Mouse (Mus musculus): ENCODE measurements around the gene Susd4. TPM values are rescaled to one million over a fixed set of nuclear protein-coding genes. Genes with fewer than 3 reads are reported as not detected.

The Susd4 gene
- polyA plus RNA-seq, 1 experiment from 2014 or later: 4.6 TPM

- H3K9me3 ChIP-seq (ENCODE audit: control insufficient read depth): no peaks in the 10 kb centered on the region
- no peak overlapping the region for H3K4me2 ChIP-seq (replicated peaks; ENCODE audit: low read depth)
- no peaks in the 10 kb centered on the region for H3K36me3 ChIP-seq (ENCODE audit: control insufficient read depth, insufficient read depth)
- no peaks in the 10 kb centered on the region for H3K27me3 ChIP-seq (replicated peaks; ENCODE audit: control insufficient read depth, insufficient read depth, low read length)
- no peak for ATAC-seq
- H3K27ac ChIP-seq (ENCODE audit: low read depth, low read length): no peak overlapping the region
- no peak overlapping the region for H3K9ac ChIP-seq (ENCODE audit: low read depth, low read length)
- no peaks in the 10 kb centered on the region for H3K4me1 ChIP-seq (replicated peaks; ENCODE audit: control insufficient read depth, insufficient read depth, low read length)
- H3K4me3 ChIP-seq (ENCODE audit: low read depth, low read length): no peak overlapping the region
- 85% methylated on average over 10 of the region's 10 CpGs for WGBS
- TF ChIP-seq CTCF (IDR thresholded peaks at IDR 0.05; ENCODE audit: low read depth): no peak
These were observed 30.6 kb downstream of the Susd4 start for GRCm38 (mm10) chr1:182794221-182794620.

GRCm38 (mm10) chr1:182794628-182795027 lies 31.0 kb downstream of the Susd4 start:
- H3K4me3 ChIP-seq (ENCODE audit: low read depth, low read length): no peak overlapping the region
- WGBS: 94% methylated on average over 9 of the region's 9 CpGs
- H3K4me1 ChIP-seq (replicated peaks; ENCODE audit: control insufficient read depth, insufficient read depth, low read length): no peaks in the 10 kb centered on the region
- no peak overlapping the region for H3K9ac ChIP-seq (ENCODE audit: low read depth, low read length)
- no peak for TF ChIP-seq CTCF (IDR thresholded peaks at IDR 0.05; ENCODE audit: low read depth)
- H3K4me2 ChIP-seq (replicated peaks; ENCODE audit: low read depth): no peak overlapping the region
- H3K27me3 ChIP-seq (replicated peaks; ENCODE audit: control insufficient read depth, insufficient read depth, low read length): no peaks in the 10 kb centered on the region
- ATAC-seq: no peak
- H3K27ac ChIP-seq (ENCODE audit: low read depth, low read length): no peak overlapping the region
- no peaks in the 10 kb centered on the region for H3K36me3 ChIP-seq (ENCODE audit: control insufficient read depth, insufficient read depth)
- H3K9me3 ChIP-seq (ENCODE audit: control insufficient read depth): no peaks in the 10 kb centered on the region

GRCm38 (mm10) chr1:182797048-182797447 lies 33.4 kb downstream of the Susd4 start:
- WGBS: 80% methylated on average over 14 of the region's 14 CpGs
- ATAC-seq: no peak

GRCm38 (mm10) chr1:182801590-182801989 lies 37.9 kb downstream of the Susd4 start:
- no peaks in the 10 kb centered on the region for H3K36me3 ChIP-seq (ENCODE audit: control insufficient read depth, insufficient read depth)
- H3K27ac ChIP-seq (ENCODE audit: low read depth, low read length): no peak overlapping the region
- ATAC-seq: no peak
- no peaks in the 10 kb centered on the region for H3K27me3 ChIP-seq (replicated peaks; ENCODE audit: control insufficient read depth, insufficient read depth, low read length)
- no peak for TF ChIP-seq CTCF (IDR thresholded peaks at IDR 0.05; ENCODE audit: low read depth)
- 79% methylated on average over 2 of the region's 2 CpGs for WGBS
- H3K4me2 ChIP-seq (replicated peaks; ENCODE audit: low read depth): no peak overlapping the region
- H3K4me1 ChIP-seq (replicated peaks; ENCODE audit: control insufficient read depth, insufficient read depth, low read length): no peaks in the 10 kb centered on the region
- no peak overlapping the region for H3K4me3 ChIP-seq (ENCODE audit: low read depth, low read length)
- no peaks in the 10 kb centered on the region for H3K9me3 ChIP-seq (ENCODE audit: control insufficient read depth)
- no peak overlapping the region for H3K9ac ChIP-seq (ENCODE audit: low read depth, low read length)

More at GRCm38 (mm10) chr1:182797048-182797447, 33.4 kb downstream of the Susd4 start:
- Histone ChIP-seq H3K4me1 (replicated peaks; ENCODE audit: control insufficient read depth, insufficient read depth, low read length) (no peaks in the 10 kb centered on the region), H3K27ac (ENCODE audit: low read depth, low read length) (no peak overlapping the region), H3K4me2 (replicated peaks; ENCODE audit: low read depth) (no peak overlapping the region), H3K9me3 (ENCODE audit: control insufficient read depth) (no peaks in the 10 kb centered on the region), H3K9ac (ENCODE audit: low read depth, low read length) (no peak overlapping the region), H3K4me3 (ENCODE audit: low read depth, low read length) (no peak overlapping the region), H3K36me3 (ENCODE audit: control insufficient read depth, insufficient read depth) (no peaks in the 10 kb centered on the region), H3K27me3 (replicated peaks; ENCODE audit: control insufficient read depth, insufficient read depth, low read length) (no peaks in the 10 kb centered on the region)
- TF ChIP-seq CTCF (IDR thresholded peaks at IDR 0.05; ENCODE audit: low read depth): no peak

- Histone ChIP-seq H3K9ac (ENCODE audit: low read depth, low read length) (no peak overlapping the region), H3K27me3 (replicated peaks; ENCODE audit: control insufficient read depth, insufficient read depth, low read length) (no peaks in the 10 kb centered on the region), H3K36me3 (ENCODE audit: control insufficient read depth, insufficient read depth) (no peaks in the 10 kb centered on the region), H3K27ac (ENCODE audit: low read depth, low read length) (no peak overlapping the region), H3K4me3 (ENCODE audit: low read depth, low read length) (no peak overlapping the region), H3K4me1 (replicated peaks; ENCODE audit: control insufficient read depth, insufficient read depth, low read length) (no peaks in the 10 kb centered on the region), H3K4me2 (replicated peaks; ENCODE audit: low read depth) (no peak overlapping the region), H3K9me3 (ENCODE audit: control insufficient read depth) (no peaks in the 10 kb centered on the region)
- 69% methylated on average over 15 of the region's 15 CpGs for WGBS
- no peak for ATAC-seq
- no peak for TF ChIP-seq CTCF (IDR thresholded peaks at IDR 0.05; ENCODE audit: low read depth)
These were observed 39.2 kb downstream of the Susd4 start for GRCm38 (mm10) chr1:182802891-182803290.

GRCm38 (mm10) chr1:182813991-182814390 lies 50.3 kb downstream of the Susd4 start:
- Histone ChIP-seq H3K4me1 (replicated peaks; ENCODE audit: control insufficient read depth, insufficient read depth, low read length) (no peaks in the 10 kb centered on the region), H3K9me3 (ENCODE audit: control insufficient read depth) (no peaks in the 10 kb centered on the region), H3K36me3 (ENCODE audit: control insufficient read depth, insufficient read depth) (no peaks in the 10 kb centered on the region), H3K27ac (ENCODE audit: low read depth, low read length) (no peak overlapping the region), H3K4me2 (replicated peaks; ENCODE audit: low read depth) (no peak overlapping the region), H3K27me3 (replicated peaks; ENCODE audit: control insufficient read depth, insufficient read depth, low read length) (no peaks in the 10 kb centered on the region), H3K9ac (ENCODE audit: low read depth, low read length) (no peak overlapping the region), H3K4me3 (ENCODE audit: low read depth, low read length) (no peak overlapping the region)
- ATAC-seq: no peak
- TF ChIP-seq CTCF (IDR thresholded peaks at IDR 0.05; ENCODE audit: low read depth): no peak
- WGBS: 61% methylated on average over 7 of the region's 7 CpGs

- ATAC-seq: no peak
- H3K4me2 ChIP-seq (replicated peaks; ENCODE audit: low read depth): no peak overlapping the region
- H3K4me1 ChIP-seq (replicated peaks; ENCODE audit: control insufficient read depth, insufficient read depth, low read length): no peaks in the 10 kb centered on the region
- H3K27ac ChIP-seq (ENCODE audit: low read depth, low read length): no peak overlapping the region
- WGBS: 89% methylated on average over 6 of the region's 6 CpGs
- H3K27me3 ChIP-seq (replicated peaks; ENCODE audit: control insufficient read depth, insufficient read depth, low read length): no peaks in the 10 kb centered on the region
- no peaks in the 10 kb centered on the region for H3K36me3 ChIP-seq (ENCODE audit: control insufficient read depth, insufficient read depth)
- no peak overlapping the region for H3K4me3 ChIP-seq (ENCODE audit: low read depth, low read length)
- no peak for TF ChIP-seq CTCF (IDR thresholded peaks at IDR 0.05; ENCODE audit: low read depth)
- H3K9me3 ChIP-seq (ENCODE audit: control insufficient read depth): no peaks in the 10 kb centered on the region
- no peak overlapping the region for H3K9ac ChIP-seq (ENCODE audit: low read depth, low read length)
These were observed 50.9 kb downstream of the Susd4 start for GRCm38 (mm10) chr1:182814566-182814965.

All from intestine, postnatal 0 days (tissue).